Mouse (Mus musculus) olfactory bulb, adult 2 months (tissue): ENCODE measurements at regions not wholly inside any gene's neighbourhood (a gene's known extent, or its start where the extent isn't known, plus 50 kb on each side); places are given as distances from the start of the nearest gene placed in this dataset.

Experiments
- H3K27ac ChIP-seq: fragments of 200-500 bp; 2 replicates; pipeline ENCODE4 v1.5.1; 2012; ENCODE audit warnings: low read depth, low read length; ENCODE audit not compliant: insufficient read depth
- H3K4me1 ChIP-seq: fragments of 200-500 bp; 2 replicates; pipeline ENCODE4 v1.6.1; 2012; ENCODE audit warnings: low read length; ENCODE audit not compliant: control insufficient read depth, insufficient read depth
- H3K4me3 ChIP-seq: fragments of 200-500 bp; 2 replicates; pipeline ENCODE4 v1.5.1; 2012; ENCODE audit warnings: mild to moderate bottlenecking, low read depth, low read length, moderate library complexity; ENCODE audit not compliant: insufficient read depth
- CTCF ChIP-seq: fragments of 200-500 bp; IDR thresholded peaks from 2 replicates; pipeline ENCODE4 v1.5.1; 2012; ENCODE audit warnings: low read depth, mild to moderate bottlenecking, low read length, moderate library complexity; ENCODE audit not compliant: insufficient read depth
- POLR2A ChIP-seq: fragments of 200-500 bp; IDR thresholded peaks from 2 replicates; pipeline ENCODE4 v1.6.1; 2012; ENCODE audit warnings: mild to moderate bottlenecking, low read depth, low read length, moderate library complexity; ENCODE audit not compliant: insufficient read depth
- WGBS: fragments of 180-500 bp; shearing (Covaris S2); methylation state at CpG from one replicate; pipeline ENCODE4 v1.1.7; 2018; 5-methylcytosine and 5-hydroxymethylcytosine counted together

- TF ChIP-seq POLR2A (no peak), CTCF (no peak)
- WGBS = 94% methylated on average over 1 of the region's 1 CpGs
- no peak overlapping the region for H3K27ac ChIP-seq
- no peak overlapping the region for H3K4me3 ChIP-seq
- no peaks in the 10 kb centered on the region for H3K4me1 ChIP-seq
These were observed 105.8 kb upstream of the B3gat2 start for GRCm38 (mm10) chr1:23655768-23656167.

- H3K4me1 ChIP-seq = no peaks in the 10 kb centered on the region
- no peak overlapping the region for H3K27ac ChIP-seq
- no peak for TF ChIP-seq POLR2A
- no peak for TF ChIP-seq CTCF
- WGBS = 40% methylated on average over 12 of the region's 12 CpGs
- no peak overlapping the region for H3K4me3 ChIP-seq
These were observed 105.3 kb upstream of the B3gat2 start for GRCm38 (mm10) chr1:23656302-23656701.

DNA sequence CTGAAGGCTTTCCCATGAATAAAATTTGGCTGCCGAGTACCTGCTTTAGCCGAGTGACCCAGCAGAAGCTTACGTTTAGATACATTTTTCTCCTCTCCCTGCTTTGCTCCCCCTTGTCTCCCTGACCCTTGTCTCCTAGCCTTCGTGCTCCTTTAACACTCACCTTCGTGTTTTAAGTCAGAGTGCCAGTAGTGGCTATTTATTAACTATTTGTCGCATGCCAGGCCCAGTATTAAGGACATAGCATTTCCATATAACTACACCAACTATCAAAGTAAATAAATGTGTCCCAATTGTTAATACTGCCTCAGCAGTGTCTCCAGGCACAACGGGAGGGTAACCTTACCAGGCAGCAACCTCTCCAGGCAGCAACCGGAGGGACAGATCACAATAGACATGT lies 104.8 kb upstream of the B3gat2 start:
- TF ChIP-seq CTCF (no peak), POLR2A (no peak)
- Histone ChIP-seq H3K4me1 (no peaks in the 10 kb centered on the region), H3K4me3 (no peak overlapping the region), H3K27ac (no peak overlapping the region)
- WGBS = 75% methylated on average over 8 of the region's 8 CpGs

GRCm38 (mm10) chr1:23670514-23670913 lies 91.0 kb upstream of the B3gat2 start:
- Histone ChIP-seq H3K27ac (no peak overlapping the region), H3K4me1 (no peaks in the 10 kb centered on the region), H3K4me3 (no peak overlapping the region)
- 54% methylated on average over 4 of the region's 4 CpGs for WGBS
- TF ChIP-seq CTCF = no peak
- no peak for TF ChIP-seq POLR2A

GRCm38 (mm10) chr1:23674357-23674756 lies 87.2 kb upstream of the B3gat2 start:
- no peaks in the 10 kb centered on the region for H3K4me1 ChIP-seq
- WGBS = 96% methylated on average over 6 of the region's 6 CpGs
- no peak overlapping the region for H3K27ac ChIP-seq
- no peak overlapping the region for H3K4me3 ChIP-seq
- TF ChIP-seq CTCF (no peak), POLR2A (no peak)

- TF ChIP-seq POLR2A = no peak
- no peak for TF ChIP-seq CTCF
- H3K4me1 ChIP-seq = no peaks in the 10 kb centered on the region
- H3K4me3 ChIP-seq = no peak overlapping the region
- 39% methylated on average over 2 of the region's 2 CpGs for WGBS
- H3K27ac ChIP-seq = no peak overlapping the region
These were observed 85.3 kb upstream of the B3gat2 start for GRCm38 (mm10) chr1:23676301-23676700.

DNA sequence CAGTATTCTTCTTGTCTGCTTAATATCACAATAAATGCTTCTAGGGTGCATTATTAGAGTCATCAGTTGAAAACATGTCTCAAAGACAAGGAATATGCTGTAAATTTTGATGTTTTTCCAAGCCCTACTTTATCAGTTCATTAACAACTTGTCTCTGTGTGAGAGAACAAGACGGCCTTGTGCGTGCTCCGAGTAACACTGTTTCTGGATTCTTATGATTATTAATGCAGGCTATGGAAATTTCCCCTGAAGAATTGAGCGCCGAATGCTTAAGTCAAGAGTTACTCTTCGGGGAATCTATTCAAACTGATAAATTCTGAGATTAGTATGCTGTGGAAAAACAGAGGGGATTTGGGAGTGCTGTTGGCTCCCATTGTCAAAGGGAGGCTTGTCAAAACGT lies 72.2 kb upstream of the B3gat2 start:
- Histone ChIP-seq H3K4me3 (no peak overlapping the region), H3K27ac (no peak overlapping the region), H3K4me1 (no peaks in the 10 kb centered on the region)
- TF ChIP-seq CTCF (no peak), POLR2A (no peak)
- WGBS = 66% methylated on average over 7 of the region's 7 CpGs

DNA sequence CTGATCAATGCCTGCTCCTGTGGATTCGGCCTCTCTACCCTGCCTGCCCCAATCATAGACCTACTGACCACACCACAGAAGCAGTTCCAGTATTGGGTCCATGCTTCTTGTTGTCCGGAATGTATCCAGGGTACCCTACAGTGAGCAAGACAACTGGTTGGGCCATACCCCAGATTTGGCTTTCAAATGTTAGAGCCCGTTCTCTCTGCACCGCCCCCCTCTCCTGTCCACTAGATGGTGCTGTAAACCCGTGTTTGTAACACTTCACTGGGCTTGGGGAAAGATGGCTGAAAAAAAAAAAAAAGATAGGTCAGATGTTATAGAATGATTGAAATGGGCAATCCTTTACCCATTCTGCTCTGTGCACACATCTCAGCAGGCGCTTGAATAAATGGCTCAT lies 56.1 kb upstream of the B3gat2 start:
- TF ChIP-seq POLR2A (no peak), CTCF (peak; percentile 33; the same call in 1 of the 2 replicates)
- no peak overlapping the region for H3K27ac ChIP-seq
- H3K4me3 ChIP-seq = no peak overlapping the region
- 25% methylated on average over 6 of the region's 6 CpGs for WGBS
- H3K4me1 ChIP-seq = no peaks in the 10 kb centered on the region

DNA sequence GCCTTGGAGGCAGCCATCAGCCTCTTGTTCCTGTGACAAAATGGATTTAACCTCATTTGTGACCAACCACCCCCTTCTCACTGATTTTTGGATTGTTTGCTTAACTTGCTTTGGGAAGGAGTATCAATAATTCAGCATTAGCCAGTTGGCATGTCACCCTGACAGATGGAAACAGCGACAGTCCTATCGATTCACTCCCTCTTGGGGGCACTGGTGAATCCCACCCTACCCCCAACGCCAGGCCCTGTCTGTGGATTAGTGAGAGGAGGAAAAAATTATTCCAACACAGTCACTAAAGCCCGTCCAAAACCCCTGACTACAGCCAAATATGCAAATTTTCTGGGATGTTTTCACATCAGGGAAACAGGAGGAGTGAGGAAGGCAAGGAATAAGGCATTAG lies 55.1 kb upstream of the B3gat2 start:
- H3K4me1 ChIP-seq = no peaks in the 10 kb centered on the region
- TF ChIP-seq CTCF = no peak
- H3K27ac ChIP-seq = no peak overlapping the region
- 49% methylated on average over 4 of the region's 4 CpGs for WGBS
- H3K4me3 ChIP-seq = no peak overlapping the region
